Mouse (Mus musculus): ENCODE data around the gene St6galnac3.

St6galnac3 gene

GRCm38 (mm10) chr3:153513501-153514060 lies 211.4 kb downstream of the St6galnac3 start:
- DNase-seq (ENCODE audit: low read depth, low spot score), result no peak

GRCm38 (mm10) chr3:153512545-153512944 lies 212.4 kb downstream of the St6galnac3 start:
- no peak for DNase-seq (ENCODE audit: low read depth, low spot score)

GRCm38 (mm10) chr3:153511151-153511580 lies 213.8 kb downstream of the St6galnac3 start:
- DNase-seq (ENCODE audit: low read depth, low spot score), result no peak

DNA sequence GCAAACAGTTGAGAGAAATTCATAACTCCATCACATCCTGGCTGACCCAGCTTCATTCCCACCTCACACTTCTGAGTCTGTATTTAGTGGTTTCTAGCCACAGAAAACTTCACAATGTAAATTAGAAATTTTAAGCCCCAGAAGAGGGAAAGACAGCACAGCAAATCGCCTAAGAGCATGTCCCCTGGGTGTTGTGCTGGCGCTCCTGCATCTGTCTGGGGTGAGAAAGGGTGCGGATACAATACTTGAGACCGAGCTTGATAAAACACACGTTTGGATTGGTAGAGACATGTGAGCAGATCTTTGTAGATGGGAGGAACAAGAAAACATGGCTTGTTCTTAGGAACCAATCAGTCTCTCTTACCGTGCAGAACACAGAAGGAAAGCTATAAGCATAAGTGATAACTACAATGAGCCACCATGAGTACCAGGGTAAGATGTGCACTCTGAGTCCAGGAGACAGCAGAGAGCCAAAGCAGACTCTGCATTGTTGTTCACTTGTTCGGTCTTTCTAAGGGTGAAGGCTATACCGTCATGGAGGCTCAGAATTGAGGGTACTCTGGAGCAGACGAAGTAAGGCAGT lies 214.8 kb downstream of the St6galnac3 start:
- DNase-seq (ENCODE audit: low read depth, low spot score), result no peak

DNA sequence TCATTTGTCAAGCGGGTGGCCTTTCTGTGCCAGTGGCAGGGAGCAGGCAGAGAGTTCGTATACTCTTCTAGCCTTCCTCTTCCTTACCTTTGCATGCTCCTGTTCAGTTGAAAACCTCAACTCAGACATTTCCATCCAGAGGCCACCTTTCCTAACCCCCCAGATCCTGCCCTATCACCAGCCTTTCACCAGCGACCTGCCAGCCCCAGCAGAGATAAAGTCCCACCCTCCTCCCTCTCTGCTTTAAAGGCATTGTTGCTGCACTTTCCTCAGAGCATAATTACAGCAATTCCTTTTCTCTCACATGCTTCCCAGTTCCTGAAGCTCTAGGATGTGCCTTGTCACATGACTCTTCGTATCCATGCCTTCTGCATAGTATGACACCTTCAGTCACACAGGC lies 215.3 kb downstream of the St6galnac3 start:
- no peak for DNase-seq (ENCODE audit: low read depth, low spot score)

DNA sequence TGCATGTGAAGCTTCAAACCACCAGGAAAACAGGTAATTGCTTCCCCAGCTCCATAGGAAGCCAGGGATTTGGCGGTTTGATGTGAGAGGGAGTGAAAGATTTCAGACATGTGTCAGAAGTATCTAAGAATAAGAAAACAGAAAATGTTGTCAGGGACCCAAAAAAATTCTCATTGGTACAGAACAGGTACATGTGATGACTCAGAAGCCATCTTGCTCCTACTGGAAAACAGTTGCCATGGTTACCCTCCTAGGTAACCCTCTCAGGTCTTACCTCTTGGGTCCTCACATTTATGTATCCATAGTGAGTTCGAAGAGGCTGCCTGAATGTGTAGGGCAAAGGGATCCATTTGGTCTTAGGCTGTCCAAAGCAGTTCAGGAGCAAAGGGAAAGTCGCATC lies 215.9 kb downstream of the St6galnac3 start:
- no peak for DNase-seq (ENCODE audit: low read depth, low spot score)

GRCm38 (mm10) chr3:153508592-153508991 lies 216.4 kb downstream of the St6galnac3 start:
- no peak for DNase-seq (ENCODE audit: low read depth, low spot score)

DNA sequence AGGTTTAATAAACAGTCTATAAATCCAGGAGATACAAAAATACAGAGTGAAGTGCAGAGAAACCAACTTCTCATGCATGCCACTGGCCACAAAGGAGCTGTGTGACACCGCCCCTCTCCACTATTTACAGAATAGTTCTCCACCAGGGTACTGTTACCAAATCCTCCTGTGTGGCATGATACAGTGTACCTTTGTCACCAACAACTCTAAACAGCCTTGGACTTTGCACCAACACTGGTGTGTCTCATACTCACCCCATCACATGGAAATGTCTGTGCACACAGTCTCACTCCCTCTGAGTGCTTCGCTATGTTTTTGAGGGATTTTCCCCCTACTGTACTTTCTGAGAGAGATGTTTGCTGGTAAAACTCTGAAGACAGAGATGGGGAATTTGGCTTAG lies 217.4 kb downstream of the St6galnac3 start:
- DNase-seq (ENCODE audit: low read depth, low spot score), result no peak

DNA sequence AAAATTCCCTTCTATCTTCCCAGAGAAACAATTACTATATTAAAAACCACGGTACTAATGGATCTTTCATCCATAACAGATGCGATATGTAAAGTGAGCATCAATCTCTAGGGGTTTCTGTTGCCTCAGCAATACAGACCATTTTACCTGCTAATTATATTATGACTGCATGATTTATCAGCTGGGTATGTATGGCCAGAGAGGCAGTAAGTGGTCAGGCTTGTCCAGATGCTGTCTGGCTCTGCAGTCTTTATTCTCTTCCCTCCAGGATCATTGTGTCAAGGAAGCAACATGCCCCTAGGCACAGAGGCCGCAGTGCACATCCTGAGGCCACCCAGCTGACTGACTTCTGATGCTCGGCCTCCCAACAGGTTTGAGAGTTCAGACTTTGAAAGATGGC lies 222.5 kb downstream of the St6galnac3 start:
- no peak for DNase-seq (ENCODE audit: low read depth, low spot score)

GRCm38 (mm10) chr3:153501333-153501877 lies 223.6 kb downstream of the St6galnac3 start:
- peak; percentile 48 for DNase-seq (ENCODE audit: low read depth, low spot score)

DNA sequence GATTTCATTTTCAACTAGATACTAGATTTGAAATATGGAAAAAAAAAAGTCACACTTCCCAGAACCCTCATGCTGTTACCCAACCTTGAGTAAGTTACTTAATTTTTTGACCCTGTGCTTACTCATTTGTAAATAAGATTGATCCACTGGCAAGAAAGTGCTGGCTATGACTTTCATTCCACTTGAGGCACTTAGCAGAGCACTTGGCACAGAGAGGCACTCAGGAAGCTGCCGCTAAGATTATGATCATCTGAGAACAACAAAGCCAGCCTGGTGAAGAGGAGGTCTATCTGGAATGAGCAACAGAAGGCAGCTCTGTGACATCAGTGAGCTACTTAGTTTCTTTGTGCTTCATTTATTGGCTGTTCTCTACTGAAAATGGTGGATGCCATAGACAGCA lies 232.0 kb downstream of the St6galnac3 start:
- no peak for DNase-seq (ENCODE audit: low read depth, low spot score)

DNA sequence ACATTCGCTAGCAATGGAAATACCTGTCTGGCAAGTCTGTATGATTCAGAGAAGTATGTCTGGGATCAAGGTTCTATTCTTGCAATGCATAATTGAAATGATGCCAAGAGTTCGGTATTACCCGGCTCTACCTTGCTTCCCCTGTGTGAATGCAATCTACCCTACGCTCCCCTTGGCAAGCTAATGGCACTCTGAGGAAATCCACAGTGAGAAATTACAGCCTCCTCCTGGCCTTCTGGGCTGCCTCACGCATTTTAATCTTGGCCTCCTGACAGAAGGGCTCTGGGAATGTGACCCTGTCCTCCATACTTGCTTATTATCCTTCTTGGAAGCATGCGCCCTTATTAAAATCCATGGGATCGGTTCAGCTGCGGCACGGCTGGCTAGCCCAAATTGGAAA lies 235.3 kb downstream of the St6galnac3 start:
- no peak for DNase-seq (ENCODE audit: low read depth, low spot score)

- DNase-seq (ENCODE audit: low read depth, low spot score), result no peak
Measured at GRCm38 (mm10) chr3:153488931-153489330, 236.0 kb downstream of the St6galnac3 start.

DNA sequence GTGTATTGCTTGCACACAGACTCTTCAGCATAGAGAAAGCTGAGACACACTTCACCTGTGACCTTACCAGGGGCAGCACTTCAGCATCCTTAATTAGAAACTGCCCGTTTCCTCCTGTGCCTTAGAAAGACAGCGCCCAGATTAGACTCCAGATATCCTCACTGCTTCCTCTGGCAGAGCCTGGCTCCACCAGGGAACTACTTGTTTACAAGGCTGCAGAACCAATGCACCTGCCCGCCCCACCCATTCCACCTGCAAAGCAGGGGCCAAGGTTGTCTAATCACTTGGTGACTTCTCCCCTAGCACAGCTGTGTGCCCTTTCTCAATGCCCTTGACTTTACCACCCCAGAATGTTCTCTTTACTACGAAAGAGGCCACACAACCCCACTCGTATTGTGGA lies 239.8 kb downstream of the St6galnac3 start:
- no peak for DNase-seq (ENCODE audit: low read depth, low spot score)

- DNase-seq (ENCODE audit: low read depth, low spot score), result no peak
Measured at GRCm38 (mm10) chr3:153484701-153485100, 240.3 kb downstream of the St6galnac3 start.

GRCm38 (mm10) chr3:153483691-153484090 lies 241.3 kb downstream of the St6galnac3 start:
- DNase-seq (ENCODE audit: low read depth, low spot score), result no peak

- DNase-seq (ENCODE audit: low read depth, low spot score), result no peak
Measured at GRCm38 (mm10) chr3:153482098-153482497, 242.9 kb downstream of the St6galnac3 start.

DNA sequence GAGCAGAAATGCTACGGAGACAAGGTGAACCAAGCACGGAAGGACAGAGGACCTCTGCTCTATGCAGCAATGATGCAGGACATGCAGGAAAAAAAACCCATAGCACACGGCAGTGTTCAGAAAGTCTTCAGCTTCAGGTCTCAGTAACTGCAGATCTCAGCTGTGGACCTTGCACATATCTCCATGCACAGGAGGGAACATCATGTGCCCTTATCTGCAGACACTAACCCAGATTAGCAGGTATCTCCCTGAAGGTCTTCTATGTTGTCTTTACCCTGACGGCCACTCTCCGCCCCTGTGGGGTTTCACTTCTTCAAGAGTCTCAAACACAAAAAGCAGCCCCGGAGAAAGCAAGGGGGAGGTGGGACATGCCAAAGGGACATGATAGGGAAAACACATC lies 244.0 kb downstream of the St6galnac3 start:
- no peak for DNase-seq (ENCODE audit: low read depth, low spot score)

- no peak for DNase-seq (ENCODE audit: low read depth, low spot score)
Measured at GRCm38 (mm10) chr3:153480636-153481006, 244.4 kb downstream of the St6galnac3 start.

GRCm38 (mm10) chr3:153480005-153480635 lies 244.9 kb downstream of the St6galnac3 start:
- DNase-seq (ENCODE audit: low read depth, low spot score), result no peak

- no peak for DNase-seq (ENCODE audit: low read depth, low spot score)
Measured at GRCm38 (mm10) chr3:153475919-153476318, 249.1 kb downstream of the St6galnac3 start.

- DNase-seq (ENCODE audit: low read depth, low spot score), result no peak
Measured at GRCm38 (mm10) chr3:153475461-153475860, 249.5 kb downstream of the St6galnac3 start.
